Mouse (Mus musculus) small intestine, adult 2 months (tissue): ENCODE results near the gene Katnal1.

Experiments used
- CTCF ChIP-seq: fragments of 200-500 bp; IDR thresholded peaks from 2 replicates; pipeline ENCODE4 v1.5.1; 2012; ENCODE audit warnings: low read depth, mild to moderate bottlenecking, control low read depth, inconsistent platforms, low read length, moderate library complexity, mixed read lengths; ENCODE audit not compliant: insufficient replicate concordance, insufficient read length; ENCODE audit errors: extremely low read depth
- POLR2A ChIP-seq: fragments of 200-500 bp; IDR thresholded peaks from 2 replicates; pipeline ENCODE4 v1.6.1; 2012; ENCODE audit warnings: low read depth, mild to moderate bottlenecking, control low read depth, inconsistent platforms, low read length, moderate library complexity

DNA sequence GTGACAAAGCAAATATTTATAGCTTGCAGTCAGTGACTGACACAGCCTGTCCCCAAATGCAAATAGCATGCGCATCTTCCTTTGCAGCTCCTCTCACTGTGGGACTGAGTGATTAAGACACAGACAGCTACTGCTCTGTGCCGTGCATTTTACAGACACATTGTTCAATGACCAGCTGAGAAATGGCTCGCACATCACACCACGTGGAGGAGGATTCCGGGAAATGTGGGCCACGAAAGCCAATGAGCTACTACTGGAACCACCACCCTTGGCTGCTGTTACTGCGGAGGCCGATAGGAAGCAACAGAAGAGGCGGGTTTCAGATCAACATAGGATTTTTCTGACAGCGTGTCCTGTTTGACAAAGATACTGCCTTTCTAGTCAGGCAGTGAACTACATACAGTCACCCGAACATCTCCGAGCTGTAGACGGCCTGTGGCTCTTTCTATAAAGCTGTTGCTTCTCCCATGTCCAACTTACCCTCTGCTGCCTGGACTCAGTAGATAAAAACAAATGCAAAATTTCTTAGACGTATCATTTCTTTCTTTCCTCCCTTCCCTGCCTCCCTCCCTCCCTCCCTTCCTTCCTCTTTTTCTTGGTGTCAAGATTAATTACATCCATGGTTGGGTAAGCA, 31.9 kb downstream of the Katnal1 start:
- TF ChIP-seq CTCF (no peak), POLR2A (no peak)
